Mouse (Mus musculus) spleen, embryonic (tissue): ENCODE data around the gene Olfr1291-ps1.

Experiments used
- CTCF ChIA-PET: fragments of 350-600 bp; sonication (Branson Sonifier 250); formaldehyde crosslinking; loops from one replicate; lab custom pipeline; 2022; lab: Charles Lee

Gene Olfr1291-ps1

GRCm38 (mm10) chr2:111496880-111497279, at the start of gene Olfr1291-ps1:
Gene Olfr1291-ps1 (plus strand): TSS chr2:111497180.
- CTCF ChIA-PET, result no interaction called here

DNA sequence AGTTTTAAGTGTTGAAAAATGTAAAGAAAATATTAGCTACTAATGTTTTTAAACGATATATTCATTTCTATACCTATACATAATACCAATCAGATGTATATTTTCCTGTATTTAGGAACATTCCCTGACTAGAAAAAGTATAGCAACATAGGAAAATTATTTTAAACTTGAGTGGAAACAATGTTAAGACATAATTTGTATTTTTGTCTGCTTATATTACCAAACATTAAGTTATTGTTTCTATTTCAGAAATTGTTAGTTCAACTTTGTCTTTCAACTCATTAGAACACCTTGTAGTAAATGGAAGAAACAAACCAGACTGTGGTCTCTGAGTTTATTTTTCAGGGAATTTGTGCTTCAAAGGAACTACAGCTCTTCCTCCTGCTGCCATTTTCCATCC, 48.1 kb upstream of the Olfr1291-ps1 start, which contains the start of gene Olfr1287:
Olfr1287 (plus strand) TSS at position 301 of the 400 bp plus-strand sequence.
- CTCF ChIA-PET, result no interaction called here

DNA sequence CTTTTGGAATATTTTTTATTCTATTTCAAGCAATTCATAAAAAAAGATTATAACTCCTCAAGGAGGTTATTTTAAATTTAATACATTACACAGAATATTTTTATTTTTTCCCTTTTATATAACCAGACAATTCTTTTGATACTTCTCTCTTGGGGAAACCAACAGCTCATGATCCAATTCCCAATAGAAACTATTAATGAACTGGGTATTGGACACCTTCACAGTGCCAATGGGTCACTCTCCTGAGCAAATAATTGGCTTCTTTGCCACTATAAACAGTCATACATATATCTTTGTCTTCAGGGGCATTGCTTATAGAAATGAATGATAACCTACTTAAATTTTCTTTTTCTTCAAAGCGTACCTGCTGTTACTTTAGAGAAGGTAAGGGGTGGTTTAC, 23.2 kb upstream of the Olfr1291-ps1 start, which contains the start of gene Olfr1288:
Olfr1288 (plus strand) TSS at position 301 of the 400 bp plus-strand sequence.
- CTCF ChIA-PET, result no interaction called here

DNA sequence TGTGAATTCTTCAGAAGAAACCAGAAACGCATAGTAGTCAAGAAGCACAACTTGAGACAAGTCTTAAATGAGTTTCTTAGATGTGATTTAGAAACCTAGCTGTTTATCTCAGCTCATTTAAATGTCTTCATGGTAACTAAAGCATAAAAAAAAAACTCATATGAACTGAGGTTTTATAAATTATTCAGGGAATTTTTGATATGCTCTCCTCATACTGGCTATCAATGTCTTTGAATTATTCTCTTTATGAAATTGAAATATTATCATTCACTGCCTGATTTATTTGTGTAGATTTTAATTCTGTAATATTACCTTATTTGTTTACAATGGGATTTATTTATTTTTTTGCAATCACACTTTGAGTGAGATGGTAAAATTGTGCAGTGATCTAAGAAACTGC, 16.5 kb upstream of the Olfr1291-ps1 start, which contains the start of gene Olfr1289:
Olfr1289 (plus strand) TSS at position 301 of the 400 bp plus-strand sequence.
- CTCF ChIA-PET, result no interaction called here

GRCm38 (mm10) chr2:111493729-111494128, 3.3 kb upstream of the Olfr1291-ps1 start, which contains the start of gene Olfr1290:
Gene Olfr1290 (minus strand): TSS chr2:111493829.
- CTCF ChIA-PET, result no interaction called here

DNA sequence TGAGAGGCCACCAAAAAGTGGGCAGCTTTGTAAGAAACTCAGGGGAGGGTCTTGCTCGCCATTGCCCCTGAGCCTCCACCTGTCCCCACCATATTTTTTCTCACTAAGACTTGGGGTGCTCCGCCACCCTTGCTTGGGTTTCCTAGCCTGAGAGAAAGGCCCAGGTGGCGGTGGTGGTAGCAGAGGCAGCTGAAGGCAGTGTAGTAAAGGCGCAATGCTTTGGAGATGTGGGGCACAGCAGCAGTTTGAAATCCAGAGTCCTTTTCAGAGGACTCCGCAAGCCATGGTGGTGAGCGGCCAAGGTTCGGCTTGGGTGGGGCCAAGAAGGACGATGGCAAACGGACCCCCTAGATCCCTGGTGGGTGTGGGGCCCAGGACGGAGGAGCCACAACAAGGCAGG, 20.5 kb downstream of the Olfr1291-ps1 start:
- CTCF ChIA-PET, result no interaction called here

DNA sequence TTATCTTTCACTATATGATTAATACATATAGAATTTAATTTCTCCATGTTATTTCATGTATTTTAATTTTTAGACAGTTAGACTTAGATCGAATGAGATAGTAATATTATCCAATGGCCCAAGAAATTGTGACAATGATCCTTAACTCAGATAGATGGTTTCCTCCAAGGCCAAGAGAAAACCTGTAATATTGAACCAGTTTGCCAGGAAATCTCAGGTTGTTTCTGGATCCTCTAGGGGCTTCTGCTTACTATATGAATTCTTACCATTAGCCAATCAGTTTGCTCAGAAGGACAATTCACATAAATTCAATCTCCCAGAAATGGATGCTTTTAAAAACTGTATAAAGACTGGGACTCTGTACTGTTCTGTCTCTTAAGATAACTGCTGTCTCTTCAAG, 27.9 kb downstream of the Olfr1291-ps1 start, which contains the start of gene Olfr1293-ps:
Olfr1293-ps (plus strand) TSS at position 301 of the 400 bp plus-strand sequence.
- CTCF ChIA-PET, result no interaction called here

DNA sequence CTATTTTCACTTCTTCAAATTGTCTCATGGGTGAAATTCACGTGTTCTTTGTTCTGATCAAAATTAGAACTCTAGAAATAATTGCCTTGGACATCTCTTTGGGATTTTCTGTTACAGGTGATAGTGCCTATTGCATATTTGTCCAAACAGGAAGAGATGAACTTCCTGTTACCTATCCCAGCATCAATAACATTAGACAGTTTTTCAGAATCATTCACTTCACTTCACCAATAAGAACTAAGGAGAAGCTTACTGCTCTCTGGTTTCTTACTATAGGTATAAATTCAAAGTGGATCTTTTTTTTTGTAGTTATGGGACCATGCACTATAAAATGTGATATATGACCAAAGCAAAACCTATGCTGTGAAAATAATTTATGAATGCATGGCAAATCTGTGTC, 43.2 kb downstream of the Olfr1291-ps1 start, which contains the start of gene Olfr1294:
Olfr1294 (minus strand) TSS at position 101 of the 400 bp plus-strand sequence.
- CTCF ChIA-PET, result no interaction called here
